Mouse (Mus musculus): ENCODE results near the gene Med12l. TPM values are rescaled to one million over a fixed set of nuclear protein-coding genes. Genes with fewer than 3 reads are reported as not detected.
A peak's percentile ranks its signal among the peaks of the same experiment; 100 is the strongest.

Gene Med12l
- total RNA-seq (2022), result 10 to 100 TPM; 46.5 to 61.7 (median 54.8) TPM

GRCm38 (mm10) chr3:59005271-59005995, at the start of gene Med12l:
Gene Med12l, plus strand, starts transcription at chr3:59005825.
- DNase-seq (ENCODE audit: low spot score in 2 of 2), result peak; percentile 68 to 81

DNA sequence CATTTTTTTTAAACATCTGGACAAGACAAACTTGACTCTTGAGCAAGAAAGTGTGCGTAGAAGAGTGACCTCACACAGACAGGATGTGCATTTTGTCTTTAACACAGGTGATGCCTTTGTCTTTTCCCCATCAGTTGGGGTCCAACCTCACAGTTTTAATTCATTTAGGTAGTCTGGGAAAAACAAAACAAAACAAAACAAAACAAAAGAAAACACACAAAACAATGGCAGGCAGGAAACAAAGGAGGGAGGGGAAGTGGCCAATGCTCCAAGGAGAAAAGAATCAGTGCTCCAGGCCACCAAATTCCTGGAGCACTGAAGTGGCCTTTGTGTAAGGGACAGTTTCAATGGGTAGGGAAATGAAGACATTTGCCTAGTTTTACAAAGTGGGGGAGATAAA, 44.5 kb upstream of the Med12l start:
- no peak for DNase-seq (ENCODE audit: low spot score in 2 of 2)

- DNase-seq (ENCODE audit: low spot score in 2 of 2), result no peak
These were observed 28.2 kb upstream of the Med12l start for GRCm38 (mm10) chr3:58977413-58977812.

GRCm38 (mm10) chr3:58977906-58978622, 27.6 kb upstream of the Med12l start:
- no peak for DNase-seq (ENCODE audit: low spot score in 2 of 2)

GRCm38 (mm10) chr3:58980579-58980978, 25.0 kb upstream of the Med12l start:
- no peak for DNase-seq (ENCODE audit: low spot score in 2 of 2)

DNA sequence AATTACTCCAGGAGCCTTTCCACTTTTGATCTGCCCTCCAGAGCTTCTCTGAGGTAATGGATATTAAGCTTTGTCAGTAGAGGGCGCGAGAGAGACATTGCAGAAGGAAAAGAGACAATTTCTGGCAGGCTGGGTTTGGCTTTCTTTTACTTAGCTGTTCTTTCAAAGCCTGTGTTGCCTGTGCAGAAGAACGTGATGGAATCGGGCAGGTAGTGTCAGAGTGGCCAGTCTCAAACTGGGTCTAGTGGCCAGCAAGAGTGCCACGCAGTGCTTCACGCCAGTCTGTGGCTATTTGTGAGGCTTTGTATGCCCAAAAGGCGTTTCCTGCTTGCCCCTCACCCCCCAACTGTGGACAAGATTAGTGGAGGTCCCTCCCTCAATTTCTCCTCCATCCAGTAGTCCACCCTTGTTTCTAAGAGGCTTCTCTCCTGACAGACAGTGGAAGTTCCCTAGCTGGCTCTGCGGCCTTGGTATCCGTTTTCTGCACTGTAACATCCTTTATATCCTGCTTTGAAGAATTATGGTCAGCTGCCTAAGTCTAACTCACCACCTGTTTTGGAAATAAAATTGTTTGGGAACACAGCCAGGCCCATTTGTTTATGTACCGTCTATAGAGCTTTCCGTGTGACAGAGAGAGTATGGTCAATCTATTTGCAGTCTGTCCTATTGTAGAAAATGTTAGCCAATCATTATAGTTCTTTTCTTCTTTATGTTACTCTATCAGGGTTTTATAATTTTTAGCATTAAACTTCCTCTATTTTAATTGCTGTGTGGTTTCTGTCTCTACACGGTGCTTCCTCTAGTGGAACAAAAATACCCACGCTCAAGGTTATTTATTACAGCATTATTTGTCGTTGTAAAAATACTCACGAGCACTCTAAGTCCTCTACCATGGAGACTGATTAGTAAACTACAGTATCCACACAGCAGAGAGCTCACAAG, 22.5 kb upstream of the Med12l start:
- DNase-seq (ENCODE audit: low spot score in 2 of 2), result peak; percentile 57 to 59

- no peak for DNase-seq (ENCODE audit: low spot score in 2 of 2)
These were observed 21.6 kb upstream of the Med12l start for GRCm38 (mm10) chr3:58983838-58984598.

DNA sequence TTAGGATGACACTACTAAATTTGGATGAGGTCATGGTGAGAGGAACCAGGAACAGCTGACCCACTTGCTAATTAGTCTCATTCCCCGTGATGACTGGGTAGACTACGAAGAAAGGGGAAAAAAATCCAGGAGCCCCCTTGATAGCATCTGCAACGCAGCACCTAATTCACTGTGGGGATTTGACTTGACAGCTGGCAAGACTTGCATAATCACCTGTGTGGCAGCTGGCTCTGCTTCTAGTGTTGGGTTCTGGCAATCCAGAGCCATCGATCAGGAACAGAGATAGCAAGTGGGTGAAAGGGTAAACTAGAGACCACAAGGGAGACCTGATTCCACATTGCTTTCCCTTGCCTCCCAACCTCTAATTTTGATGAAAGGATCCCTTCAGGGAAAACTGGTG, 19.8 kb upstream of the Med12l start:
- no peak for DNase-seq (ENCODE audit: low spot score in 2 of 2)

GRCm38 (mm10) chr3:58989374-58989773, 16.3 kb upstream of the Med12l start:
- no peak for DNase-seq (ENCODE audit: low spot score in 2 of 2)

DNA sequence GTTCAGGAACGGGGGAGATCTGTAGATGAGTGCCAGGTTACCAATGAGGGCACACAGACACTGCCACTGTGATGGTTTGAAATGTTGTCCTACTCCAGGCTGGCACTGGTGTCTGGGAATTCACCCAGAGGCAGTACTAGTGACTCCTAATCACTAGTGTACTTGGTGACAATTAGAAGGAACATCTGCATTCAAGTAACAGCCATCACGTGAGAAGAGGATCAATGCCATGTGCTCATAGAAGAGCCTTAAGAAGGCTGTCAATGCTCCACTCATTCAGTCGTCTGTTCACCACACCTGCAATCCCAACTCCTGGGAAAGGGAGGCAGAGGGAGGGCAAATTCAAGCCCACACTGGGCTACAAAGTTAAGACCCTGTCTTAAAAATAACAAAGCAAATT, 15.1 kb upstream of the Med12l start:
- DNase-seq (ENCODE audit: low spot score in 2 of 2), result no peak

DNA sequence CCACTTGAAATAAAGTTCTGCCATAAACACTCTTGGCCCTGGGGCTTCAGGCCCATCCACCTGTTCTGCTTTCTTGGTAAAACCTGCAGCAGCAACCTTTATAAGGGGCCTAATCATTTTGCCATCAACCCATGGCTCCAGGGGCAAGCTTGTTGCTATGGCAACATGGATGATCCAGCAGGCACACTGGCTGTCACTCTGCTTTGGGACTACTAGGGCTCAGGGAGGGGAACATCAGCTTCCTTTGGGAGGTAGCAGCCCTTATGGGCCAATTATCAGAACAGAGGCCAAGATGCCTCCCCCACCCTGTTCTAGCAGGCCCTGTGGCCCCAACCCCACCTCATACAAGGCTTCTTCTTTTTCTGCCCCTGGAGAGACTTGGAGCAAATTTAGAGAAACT, 13.5 kb upstream of the Med12l start:
- no peak for DNase-seq (ENCODE audit: low spot score in 2 of 2)

DNA sequence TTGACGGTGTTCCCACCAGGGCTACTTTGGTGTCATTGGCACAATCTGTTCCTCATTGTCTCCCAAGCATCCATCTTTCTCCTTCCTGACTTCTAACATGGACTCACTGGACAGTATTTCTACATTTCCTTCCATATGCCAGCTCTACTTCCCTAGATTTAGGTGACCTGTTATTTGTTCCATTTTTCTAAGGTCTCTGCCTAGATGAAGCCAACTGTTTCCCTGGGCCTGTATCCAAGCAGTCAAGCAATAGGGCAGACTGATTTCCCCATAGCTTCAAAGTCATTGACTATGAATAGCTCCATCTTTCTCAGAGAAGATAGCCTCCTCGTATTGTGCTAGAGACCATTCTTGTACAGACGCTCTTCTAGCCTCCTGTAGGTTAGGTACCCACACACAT, 12.0 kb upstream of the Med12l start:
- DNase-seq (ENCODE audit: low spot score in 2 of 2), result no peak

DNA sequence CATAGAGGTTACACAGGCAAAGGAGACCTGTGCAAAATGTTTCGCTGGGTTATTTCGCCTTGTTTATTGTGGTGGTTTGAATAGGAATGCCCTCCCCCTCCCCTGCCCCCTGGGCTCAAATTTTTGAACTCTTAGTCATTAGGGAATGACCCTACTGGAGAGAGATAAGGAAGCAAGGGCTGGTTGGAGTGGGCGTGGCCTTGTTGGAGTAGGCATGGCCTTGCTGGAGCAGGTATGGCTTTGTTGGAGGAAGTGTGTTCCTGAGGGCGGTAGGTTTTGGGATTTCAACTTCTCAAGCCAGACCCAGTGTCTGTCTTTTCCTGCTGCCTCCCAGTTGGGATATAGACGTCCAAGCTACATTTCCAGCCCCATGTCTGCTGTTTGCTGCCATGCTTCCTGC, 1.9 kb upstream of the Med12l start:
- no peak for DNase-seq (ENCODE audit: low spot score in 2 of 2)

DNA sequence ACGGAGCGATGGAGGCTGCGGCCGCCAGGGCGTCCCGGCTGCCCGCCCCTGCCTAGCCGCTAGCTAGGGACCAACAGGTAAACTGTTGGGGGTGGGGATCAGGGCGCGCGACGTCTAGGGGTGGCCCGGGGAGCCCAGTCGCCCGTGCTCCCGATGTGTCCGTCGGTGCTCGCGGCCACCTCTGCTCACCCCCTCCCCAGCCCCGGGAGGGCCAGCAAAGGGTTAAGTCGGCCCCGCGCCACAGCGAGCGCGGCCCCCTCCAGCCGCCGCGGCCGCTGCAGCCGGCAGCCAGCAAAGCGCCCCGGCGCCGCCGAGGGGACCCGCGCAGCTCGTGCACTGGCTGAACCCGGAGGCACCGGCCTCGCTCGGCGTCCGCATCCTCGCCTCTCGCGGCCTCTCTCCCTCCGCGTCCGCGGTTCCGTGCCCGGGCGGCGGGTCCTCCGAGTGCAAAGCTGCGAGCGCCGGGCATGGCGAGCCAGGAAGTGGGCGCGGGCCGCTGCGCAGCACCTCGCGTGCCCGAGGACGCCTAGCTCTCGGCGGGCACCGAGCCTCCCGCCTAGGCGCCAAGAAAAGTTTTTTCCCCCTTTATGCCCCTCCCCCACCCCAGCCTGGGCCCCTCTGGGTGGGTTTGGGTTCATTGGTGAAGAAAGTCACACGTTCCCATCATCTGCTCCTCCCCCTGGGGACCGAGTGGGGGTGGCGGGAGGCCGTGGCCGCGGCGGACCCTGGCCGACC, 538 bp downstream of the Med12l start:
- peak in 1 of 2 experiments; percentile 33 for DNase-seq (ENCODE audit: low spot score in 2 of 2)

GRCm38 (mm10) chr3:59006731-59007441, 1.3 kb downstream of the Med12l start:
- peak; percentile 79 for DNase-seq (ENCODE audit: low spot score in 2 of 2)

- no peak for DNase-seq (ENCODE audit: low spot score in 2 of 2)
These were observed 4.7 kb downstream of the Med12l start for GRCm38 (mm10) chr3:59010276-59010675.

DNA sequence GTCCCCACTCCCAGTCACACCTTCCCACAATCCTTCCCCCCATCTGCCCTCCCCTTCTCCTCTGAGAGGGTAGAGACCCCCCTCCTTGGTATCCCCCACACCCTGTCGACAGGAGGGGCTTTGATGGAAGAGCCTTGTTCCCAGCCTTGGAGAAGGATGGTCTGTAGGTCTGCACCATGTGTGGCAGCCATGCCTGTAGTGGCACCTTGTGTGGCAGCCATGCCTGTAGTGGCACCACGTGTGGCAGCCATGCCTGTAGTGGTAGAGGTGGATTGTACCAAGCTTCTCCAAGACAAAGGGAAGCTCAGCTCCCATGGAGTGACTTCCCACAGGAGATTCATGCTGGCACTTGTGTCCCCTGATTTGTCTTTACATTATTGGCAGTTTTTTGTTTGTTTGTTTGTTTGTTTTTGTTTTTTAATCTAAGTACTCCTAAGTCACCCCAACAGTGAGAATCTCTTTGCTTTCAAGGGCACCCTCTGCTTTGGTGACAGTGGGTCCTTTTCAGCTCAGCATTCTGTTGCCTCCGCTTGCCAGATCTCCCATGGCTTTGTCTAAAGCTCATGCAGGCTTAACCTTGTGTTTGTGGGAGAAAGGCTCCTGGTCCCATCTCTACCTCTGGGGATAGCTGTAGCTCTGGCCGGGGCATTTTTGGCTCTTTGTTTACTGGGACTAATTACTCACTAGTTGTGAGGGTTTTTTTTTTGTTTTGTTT, 10.2 kb downstream of the Med12l start:
- DNase-seq (ENCODE audit: low spot score in 2 of 2), result no peak

- DNase-seq (ENCODE audit: low spot score in 2 of 2), result no peak
These were observed 10.9 kb downstream of the Med12l start for GRCm38 (mm10) chr3:59016501-59016900.

GRCm38 (mm10) chr3:59021236-59021635, 15.6 kb downstream of the Med12l start:
- DNase-seq (ENCODE audit: low spot score in 2 of 2), result no peak
